Mouse (Mus musculus): ENCODE data around the gene Farsa. TPM values are rescaled to one million over a fixed set of nuclear protein-coding genes. Genes with fewer than 3 reads are reported as not detected.

Gene Farsa
- polyA plus RNA-seq, 1 experiment from 2014 or later, result 104 TPM

DNA sequence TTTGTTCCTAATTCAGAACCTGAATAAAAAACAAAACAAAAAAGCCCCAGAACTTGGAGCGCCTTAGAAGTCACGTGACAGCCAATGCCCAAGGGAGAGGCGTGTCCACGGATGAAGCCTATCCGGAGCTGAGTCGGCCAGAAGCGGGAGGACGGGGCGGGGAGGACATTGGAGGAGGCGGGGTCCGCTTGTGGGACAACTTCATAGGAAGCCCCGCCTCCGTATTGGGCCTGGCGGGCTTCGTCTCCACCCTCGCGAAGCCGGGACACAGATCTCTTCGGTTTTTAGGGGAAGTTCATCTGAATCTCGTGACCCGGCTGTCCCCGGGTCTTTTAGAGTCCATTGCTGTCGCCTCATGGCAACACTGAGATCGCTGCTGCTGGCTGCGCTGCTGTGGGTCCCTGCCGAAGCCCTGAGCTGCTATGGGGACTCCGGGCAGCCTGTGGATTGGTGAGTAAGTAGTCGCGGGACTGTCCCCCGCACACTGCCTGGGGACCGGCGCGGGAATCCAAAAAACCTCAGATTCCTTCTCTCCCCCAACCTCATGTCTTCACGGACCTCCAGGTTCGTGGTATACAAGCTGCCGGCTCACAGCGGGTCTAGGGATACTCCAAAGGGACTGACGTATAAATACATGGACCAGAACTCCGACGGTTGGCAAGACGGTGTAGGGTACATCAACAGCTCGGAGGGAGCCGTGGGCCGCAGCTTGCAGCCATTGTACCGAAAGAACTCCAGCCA, 51.8 kb downstream of the Farsa start, which contains the start of gene Dnase2a:
Dnase2a (plus strand) TSS at position 140 of the 741 bp plus-strand sequence.
- Histone ChIP-seq H3K4me3 (ENCODE audit: low read depth, low read length) (peak within 1 kb of the TSS; percentile 42), H3K9ac (ENCODE audit: low read length) (peak within 1 kb of the TSS; percentile 63), H3K4me2 (ENCODE audit: low read depth) (peak within 1 kb of the TSS; percentile 78), H3K36me3 (ENCODE audit: control insufficient read depth, insufficient read depth, low read length) (no peaks in the 10 kb centered on the region), H3K27me3 (ENCODE audit: control insufficient read depth, insufficient read depth, low read length) (peaks cover 45% of the 10 kb centered on the region), H3K4me1 (ENCODE audit: control insufficient read depth, insufficient read depth, low read length) (peaks cover 5% of the 10 kb centered on the region; the same call in 1 of the 2 replicates), H3K9me3 (ENCODE audit: control insufficient read depth, low read length) (no peaks in the 10 kb centered on the region), H3K27ac (ENCODE audit: low read depth, low read length) (no peak within 1 kb of the TSS)
- ATAC-seq (ENCODE audit: insufficient read depth, low FRiP score, low TSS enrichment) (peak; percentile 86), DNase-seq (ENCODE audit: low spot score) (peak; percentile 95)
- WGBS, result under 1% methylated on average over 45 of the region's 45 CpGs

GRCm38 (mm10) chr8:84909162-84909767, 52.5 kb downstream of the Farsa start:
- 45% methylated on average over 20 of the region's 20 CpGs for WGBS
- Histone ChIP-seq H3K9ac (ENCODE audit: low read length) (peak overlapping the region; percentile 63), H3K4me3 (ENCODE audit: low read depth, low read length) (peak overlapping the region; percentile 42), H3K36me3 (ENCODE audit: control insufficient read depth, insufficient read depth, low read length) (no peaks in the 10 kb centered on the region), H3K9me3 (ENCODE audit: control insufficient read depth, low read length) (no peaks in the 10 kb centered on the region), H3K27ac (ENCODE audit: low read depth, low read length) (no peak overlapping the region), H3K27me3 (ENCODE audit: control insufficient read depth, insufficient read depth, low read length) (peaks cover 51% of the 10 kb centered on the region), H3K4me2 (ENCODE audit: low read depth) (peak overlapping the region; percentile 78), H3K4me1 (ENCODE audit: control insufficient read depth, insufficient read depth, low read length) (peaks cover 5% of the 10 kb centered on the region; the same call in 1 of the 2 replicates)
- DNase-seq (ENCODE audit: low spot score) (no peak), ATAC-seq (ENCODE audit: insufficient read depth, low FRiP score, low TSS enrichment) (no peak)

GRCm38 (mm10) chr8:84909949-84910348, 53.2 kb downstream of the Farsa start:
- Histone ChIP-seq H3K9ac (ENCODE audit: low read length) (no peak overlapping the region), H3K27me3 (ENCODE audit: control insufficient read depth, insufficient read depth, low read length) (peaks cover 54% of the 10 kb centered on the region)

DNA sequence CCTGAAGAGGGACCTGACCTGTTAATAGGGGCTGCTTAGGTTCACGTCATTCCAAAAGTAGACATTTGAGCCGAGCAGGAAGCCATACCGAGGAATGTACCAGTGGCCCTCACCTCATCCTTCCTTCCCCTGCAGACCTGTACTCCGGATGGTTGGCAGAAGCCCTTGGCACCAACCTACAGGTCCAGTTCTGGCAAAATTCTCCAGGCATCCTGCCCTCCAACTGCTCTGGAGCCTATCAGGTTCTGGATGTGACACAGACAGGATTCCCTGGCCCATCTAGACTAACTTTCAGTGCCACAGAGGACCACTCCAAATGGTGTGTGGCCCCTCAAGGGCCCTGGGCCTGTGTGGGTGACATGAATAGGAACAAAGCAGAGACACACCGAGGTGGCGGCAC, 53.8 kb downstream of the Farsa start:
- Histone ChIP-seq H3K36me3 (ENCODE audit: control insufficient read depth, insufficient read depth, low read length) (no peaks in the 10 kb centered on the region), H3K27me3 (ENCODE audit: control insufficient read depth, insufficient read depth, low read length) (peaks cover 55% of the 10 kb centered on the region), H3K4me2 (ENCODE audit: low read depth) (no peak overlapping the region), H3K4me3 (ENCODE audit: low read depth, low read length) (no peak overlapping the region), H3K9me3 (ENCODE audit: control insufficient read depth, low read length) (no peaks in the 10 kb centered on the region), H3K27ac (ENCODE audit: low read depth, low read length) (no peak overlapping the region), H3K4me1 (ENCODE audit: control insufficient read depth, insufficient read depth, low read length) (peaks cover 5% of the 10 kb centered on the region; the same call in 1 of the 2 replicates), H3K9ac (ENCODE audit: low read length) (no peak overlapping the region)
- WGBS, result 87% methylated on average over 6 of the region's 6 CpGs
- ATAC-seq (ENCODE audit: insufficient read depth, low FRiP score, low TSS enrichment) (no peak), DNase-seq (ENCODE audit: low spot score) (no peak)

More at GRCm38 (mm10) chr8:84909949-84910348, 53.2 kb downstream of the Farsa start:
- Histone ChIP-seq H3K4me2 (ENCODE audit: low read depth) (no peak overlapping the region), H3K36me3 (ENCODE audit: control insufficient read depth, insufficient read depth, low read length) (no peaks in the 10 kb centered on the region), H3K27ac (ENCODE audit: low read depth, low read length) (no peak overlapping the region), H3K9me3 (ENCODE audit: control insufficient read depth, low read length) (no peaks in the 10 kb centered on the region), H3K4me3 (ENCODE audit: low read depth, low read length) (no peak overlapping the region), H3K4me1 (ENCODE audit: control insufficient read depth, insufficient read depth, low read length) (peaks cover 5% of the 10 kb centered on the region; the same call in 1 of the 2 replicates)
- DNase-seq (ENCODE audit: low spot score) (no peak), ATAC-seq (ENCODE audit: insufficient read depth, low FRiP score, low TSS enrichment) (no peak)
- WGBS, result 72% methylated on average over 5 of the region's 5 CpGs

- peaks cover 55% of the 10 kb centered on the region for H3K27me3 ChIP-seq (ENCODE audit: control insufficient read depth, insufficient read depth, low read length)
- DNase-seq (ENCODE audit: low spot score), result no peak
- 79% methylated on average over 9 of the region's 9 CpGs for WGBS
- no peaks in the 10 kb centered on the region for H3K9me3 ChIP-seq (ENCODE audit: control insufficient read depth, low read length)
- H3K4me1 ChIP-seq (ENCODE audit: control insufficient read depth, insufficient read depth, low read length), result peaks cover 5% of the 10 kb centered on the region; the same call in 1 of the 2 replicates
- no peak overlapping the region for H3K27ac ChIP-seq (ENCODE audit: low read depth, low read length)
- no peak for ATAC-seq (ENCODE audit: insufficient read depth, low FRiP score, low TSS enrichment)
- no peak overlapping the region for H3K4me3 ChIP-seq (ENCODE audit: low read depth, low read length)
- no peak overlapping the region for H3K4me2 ChIP-seq (ENCODE audit: low read depth)
- H3K36me3 ChIP-seq (ENCODE audit: control insufficient read depth, insufficient read depth, low read length), result no peaks in the 10 kb centered on the region
- no peak overlapping the region for H3K9ac ChIP-seq (ENCODE audit: low read length)
Observed at GRCm38 (mm10) chr8:84911854-84912253, 55.1 kb downstream of the Farsa start.

GRCm38 (mm10) chr8:84912391-84912790, 55.6 kb downstream of the Farsa start:
- peak overlapping the region; percentile 44; the same call in 1 of the 2 replicates for H3K4me2 ChIP-seq (ENCODE audit: low read depth)
- peaks cover 57% of the 10 kb centered on the region for H3K27me3 ChIP-seq (ENCODE audit: control insufficient read depth, insufficient read depth, low read length)
- no peaks in the 10 kb centered on the region for H3K9me3 ChIP-seq (ENCODE audit: control insufficient read depth, low read length)
- DNase-seq (ENCODE audit: low spot score) (no peak), ATAC-seq (ENCODE audit: insufficient read depth, low FRiP score, low TSS enrichment) (no peak)
- H3K4me1 ChIP-seq (ENCODE audit: control insufficient read depth, insufficient read depth, low read length), result peaks cover 5% of the 10 kb centered on the region; the same call in 1 of the 2 replicates
- H3K4me3 ChIP-seq (ENCODE audit: low read depth, low read length), result peak overlapping the region; percentile 29
- 23% methylated on average over 27 of the region's 27 CpGs for WGBS
- no peaks in the 10 kb centered on the region for H3K36me3 ChIP-seq (ENCODE audit: control insufficient read depth, insufficient read depth, low read length)
- H3K9ac ChIP-seq (ENCODE audit: low read length), result no peak overlapping the region
- no peak overlapping the region for H3K27ac ChIP-seq (ENCODE audit: low read depth, low read length)

GRCm38 (mm10) chr8:84912895-84913501, 56.2 kb downstream of the Farsa start:
- ATAC-seq (ENCODE audit: insufficient read depth, low FRiP score, low TSS enrichment), result no peak
- H3K27me3 ChIP-seq (ENCODE audit: control insufficient read depth, insufficient read depth, low read length), result peaks cover 63% of the 10 kb centered on the region

DNA sequence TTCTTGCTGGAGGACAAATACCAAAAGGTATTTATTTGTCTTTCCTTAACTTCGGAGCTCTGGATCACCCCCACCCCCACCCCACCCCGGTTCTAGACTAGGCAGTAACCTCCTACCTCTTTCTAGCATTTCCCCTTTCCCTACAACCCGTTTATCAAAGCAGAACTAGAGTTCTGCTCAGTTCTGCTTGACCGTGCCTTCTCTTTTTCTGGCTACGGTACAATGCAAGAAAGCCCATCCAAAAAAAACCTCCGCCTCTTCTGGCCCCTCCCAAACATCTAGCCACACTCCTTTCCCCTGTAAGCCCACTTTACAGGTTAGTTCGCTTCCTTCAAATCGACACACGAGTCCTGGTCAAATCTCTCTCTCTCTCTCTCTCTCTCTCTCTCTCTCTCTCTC, 56.7 kb downstream of the Farsa start:
- no peaks in the 10 kb centered on the region for H3K36me3 ChIP-seq (ENCODE audit: control insufficient read depth, insufficient read depth, low read length)

More at GRCm38 (mm10) chr8:84912895-84913501, 56.2 kb downstream of the Farsa start:
- Histone ChIP-seq H3K9ac (ENCODE audit: low read length) (no peak overlapping the region), H3K4me2 (ENCODE audit: low read depth) (peak overlapping the region; percentile 44), H3K4me3 (ENCODE audit: low read depth, low read length) (peak overlapping the region; percentile 29), H3K27ac (ENCODE audit: low read depth, low read length) (no peak overlapping the region), H3K36me3 (ENCODE audit: control insufficient read depth, insufficient read depth, low read length) (no peaks in the 10 kb centered on the region), H3K4me1 (ENCODE audit: control insufficient read depth, insufficient read depth, low read length) (peaks cover 5% of the 10 kb centered on the region; the same call in 1 of the 2 replicates), H3K9me3 (ENCODE audit: control insufficient read depth, low read length) (no peaks in the 10 kb centered on the region)
- DNase-seq (ENCODE audit: low spot score), result peak; percentile 45
- under 1% methylated on average over 55 of the region's 55 CpGs for WGBS

More for the DNA sequence above, 56.7 kb downstream of the Farsa start:
- no peak overlapping the region for H3K27ac ChIP-seq (ENCODE audit: low read depth, low read length)
- ATAC-seq (ENCODE audit: insufficient read depth, low FRiP score, low TSS enrichment), result no peak
- no peaks in the 10 kb centered on the region for H3K9me3 ChIP-seq (ENCODE audit: control insufficient read depth, low read length)
- peaks cover 67% of the 10 kb centered on the region for H3K27me3 ChIP-seq (ENCODE audit: control insufficient read depth, insufficient read depth, low read length)
- H3K4me3 ChIP-seq (ENCODE audit: low read depth, low read length), result peak overlapping the region; percentile 29
- 19% methylated on average over 9 of the region's 9 CpGs for WGBS
- H3K4me1 ChIP-seq (ENCODE audit: control insufficient read depth, insufficient read depth, low read length), result peaks cover 5% of the 10 kb centered on the region; the same call in 1 of the 2 replicates
- no peak for DNase-seq (ENCODE audit: low spot score)
- no peak overlapping the region for H3K9ac ChIP-seq (ENCODE audit: low read length)
- peak overlapping the region; percentile 44 for H3K4me2 ChIP-seq (ENCODE audit: low read depth)

All from neural tube, embryonic 11.5 days (tissue).